Comparison of ENCODE assay signal across 1 mouse cellular context in the genomic region with DNA sequence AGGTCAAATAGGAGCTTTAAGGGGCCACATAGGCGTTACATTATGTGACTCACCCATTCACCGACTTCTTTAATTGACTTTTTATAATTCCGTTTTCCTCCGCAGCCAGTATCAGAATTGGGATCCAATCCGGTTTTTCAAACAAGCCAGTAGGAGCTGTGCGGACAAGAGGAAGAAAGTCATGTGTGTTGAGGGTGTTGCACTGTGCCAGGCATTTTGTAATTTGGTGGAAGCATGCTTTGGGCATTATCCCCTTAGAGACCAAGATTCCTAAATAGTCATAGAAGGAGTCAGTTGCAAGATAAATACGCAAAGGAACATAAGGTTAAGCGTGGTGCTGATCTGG.
A peak's percentile ranks its signal among the peaks of the same experiment; 100 is the strongest.
TF ChIP-seq lines count a peak whose summit lies in the region.

No protein-coding gene starts in this region.

TF ChIP-seq in MEL, 35 proteins besides CTCF, POLR2A, EP300 and RAD21 (continued from another document):
- TF ChIP-seq ZMIZ1 (IDR thresholded peaks at IDR 0.05; ENCODE audit: low read depth, low read length) (0 out of 2 replicates have a peak, but pooled peaks have one; percentile 34), GATA1 (IDR thresholded peaks at IDR 0.05; ENCODE audit: low read depth, low read length) (no peak), MXI1 (IDR thresholded peaks at IDR 0.05; ENCODE audit: low read depth, low read length) (peak; percentile 96), ZKSCAN1 (IDR thresholded peaks at IDR 0.05; ENCODE audit: low read depth, low read length) (no peak), MEF2A (IDR thresholded peaks at IDR 0.05; ENCODE audit: extremely low read depth, insufficient replicate concordance, low read depth, low read length, poor library complexity, severe bottlenecking) (no peak), NELFE (IDR thresholded peaks at IDR 0.05; ENCODE audit: low read depth, low read length) (peak; percentile 60), CHD1 (IDR thresholded peaks at IDR 0.05; ENCODE audit: low read depth, low read length) (no peak), MAX (IDR thresholded peaks at IDR 0.05; ENCODE audit: low read length) (no peak), POLR2AphosphoS2 (IDR thresholded peaks at IDR 0.05; ENCODE audit: low read length) (peak; percentile 40; the same call in 1 of the 2 replicates), USF1 (IDR thresholded peaks at IDR 0.05; ENCODE audit: low read depth, low read length) (peak; percentile 55; the same call in 1 of the 2 replicates), BHLHE40 (IDR thresholded peaks at IDR 0.05; ENCODE audit: borderline replicate concordance, low read depth, low read length) (no peak), SMC3 (IDR thresholded peaks at IDR 0.05; ENCODE audit: low read depth, low read length) (no peak), RCOR1 (IDR thresholded peaks at IDR 0.05; ENCODE audit: low read depth, low read length) (no peak), ZNF384 (IDR thresholded peaks at IDR 0.05; ENCODE audit: low read depth, low read length) (no peak), MAZ (IDR thresholded peaks at IDR 0.05; ENCODE audit: low read depth, low read length) (no peak), JUND (IDR thresholded peaks at IDR 0.05; ENCODE audit: low read depth, low read length) (no peak), TAL1 (IDR thresholded peaks at IDR 0.05; ENCODE audit: low read length) (no peak), ELF1 (IDR thresholded peaks at IDR 0.05; ENCODE audit: low read depth, low read length) (no peak), MYC (IDR thresholded peaks at IDR 0.05; ENCODE audit: low read depth, low read length) (no peak; the same call in 1 of the 2 replicates), TBP (IDR thresholded peaks at IDR 0.05; ENCODE audit: low read depth, low read length) (peak; percentile 73; the same call in 1 of the 2 replicates)
